Mouse (Mus musculus) cortical plate, adult 2 months (tissue): ENCODE data around the gene Vmo1.

Experiments used
- CTCF ChIP-seq: fragments of 200-500 bp; IDR thresholded peaks from 2 replicates; pipeline ENCODE4 v1.5.1; 2011; ENCODE audit warnings: mild to moderate bottlenecking, control low read depth, low read length; ENCODE audit not compliant: insufficient read depth; ENCODE audit errors: extremely low read depth
- POLR2A ChIP-seq: fragments of 200-500 bp; IDR thresholded peaks from 2 replicates; pipeline ENCODE4 v1.6.1; 2011; ENCODE audit warnings: mild to moderate bottlenecking, low read length, control low read depth; ENCODE audit not compliant: insufficient read depth; ENCODE audit errors: extremely low read depth

GRCm38 (mm10) chr11:70465211-70465610 is 49.2 kb downstream of the Vmo1 start:
- TF ChIP-seq CTCF: no peak
- TF ChIP-seq POLR2A: no peak
